Mouse (Mus musculus) embryonic fibroblast, embryonic 13.5 days (primary cell): ENCODE measurements around the gene Npas3.

Experiments used
- CTCF ChIP-seq: IDR thresholded peaks from 2 replicates; pipeline ENCODE4 v1.5.1; 2011; ENCODE audit warnings: mild to moderate bottlenecking, control low read depth, low read length, moderate library complexity, borderline replicate concordance; ENCODE audit not compliant: insufficient read depth
- POLR2A ChIP-seq: IDR thresholded peaks from 2 replicates; pipeline ENCODE4 v1.6.1; 2011; ENCODE audit warnings: low read depth, mild to moderate bottlenecking, control low read depth, low read length, moderate library complexity

GRCm38 (mm10) chr12:53757631-53758030, 509.2 kb downstream of the Npas3 start:
- TF ChIP-seq CTCF (no peak), POLR2A (no peak)
